Mouse (Mus musculus) kidney, embryonic 16.5 days (tissue): ENCODE measurements at regions not wholly inside any gene's neighbourhood (a gene's known extent, or its start where the extent isn't known, plus 50 kb on each side); places are given as distances from the start of the nearest gene placed in this dataset.

ENCODE experiments used
- ATAC-seq: fragments of 200-750 bp; cut with Nextera tagmentation; 2 replicates; pipeline ENCODE4 v1.8.0; 2017; ENCODE audit warnings: moderate TSS enrichment; ENCODE audit not compliant: low FRiP score, low TSS enrichment
- H3K27ac ChIP-seq: fragments of 300-500 bp; sonication (generic); 2 replicates; pipeline ENCODE4 v1.5.1; 2014; ENCODE audit warnings: low read length
- H3K27me3 ChIP-seq: fragments of 300-500 bp; sonication (generic); 2 replicates; pipeline ENCODE4 v1.6.1; 2014; ENCODE audit warnings: low read length, control low read depth, mixed read lengths; ENCODE audit not compliant: insufficient read depth
- H3K36me3 ChIP-seq: fragments of 300-500 bp; sonication (generic); 2 replicates; pipeline ENCODE4 v1.6.1; 2014; ENCODE audit warnings: low read length, control low read depth, mixed read lengths; ENCODE audit not compliant: insufficient read depth
- H3K4me1 ChIP-seq: fragments of 300-500 bp; sonication (generic); 2 replicates; pipeline ENCODE4 v1.6.1; 2014; ENCODE audit warnings: low read length, control low read depth, mixed read lengths; ENCODE audit not compliant: insufficient read depth
- H3K4me2 ChIP-seq: fragments of 300-500 bp; sonication (generic); replicated peaks from 2 replicates; pipeline ENCODE4 v1.6.1; 2014; ENCODE audit warnings: low read depth, low read length
- H3K4me3 ChIP-seq: fragments of 300-500 bp; sonication (generic); 2 replicates; pipeline ENCODE4 v1.5.1; 2014; ENCODE audit warnings: mild to moderate bottlenecking, low read length
- H3K9ac ChIP-seq: fragments of 300-500 bp; sonication (generic); replicated peaks from 2 replicates; pipeline ENCODE4 v1.6.1; 2014; ENCODE audit warnings: low read length
- H3K9me3 ChIP-seq: fragments of 300-500 bp; sonication (generic); 2 replicates; pipeline ENCODE4 v1.6.1; 2016; ENCODE audit warnings: low read length, control low read depth
- WGBS: fragments of 180-500 bp; shearing (Covaris S2); extraction: QIAGEN DNeasy Blood & Tissue Kit; methylation state at CpG from one replicate; pipeline ENCODE4 v1.1.7; 2014; 5-methylcytosine and 5-hydroxymethylcytosine counted together

- ATAC-seq: no peak
- H3K4me2 ChIP-seq: no peak overlapping the region
- WGBS: 58% methylated on average over 13 of the region's 13 CpGs
Measured at GRCm38 (mm10) chr15:59263433-59264328, 374.6 kb downstream of the Gm49356 start.

More at GRCm38 (mm10) chr15:59263433-59264328, 374.6 kb downstream of the Gm49356 start:
- no peaks in the 10 kb centered on the region for H3K9me3 ChIP-seq
- H3K36me3 ChIP-seq: no peaks in the 10 kb centered on the region
- no peak overlapping the region for H3K4me3 ChIP-seq
- no peaks in the 10 kb centered on the region for H3K27me3 ChIP-seq
- no peaks in the 10 kb centered on the region for H3K4me1 ChIP-seq
- H3K27ac ChIP-seq: no peak overlapping the region
- H3K9ac ChIP-seq: no peak overlapping the region
